Mouse (Mus musculus) G1E-ER4 (cell line): ENCODE data around the gene Gm21977. TPM values are rescaled to one million over a fixed set of nuclear protein-coding genes. Genes with fewer than 3 reads are reported as not detected.
"Not testable (repeated sequence)": the region's sequence is repeated elsewhere in the genome, so short reads cannot be mapped to it uniquely, and the experiment has no call there.

Experiments
- GATA1 ChIP-seq: IDR thresholded peaks from one replicate; pipeline ENCODE4 v1.8.0; 2012; ENCODE audit warnings: low read length, inconsistent platforms
- polyA plus RNA-seq: library from polyadenylated mRNA; stranded (reverse); fragments of >175 nt; gene quantifications from 2 replicates; pipeline ENCODE4 v1.2.3, GENCODE M21; 2012

Gm21977 gene
- not detected in 2 replicates for polyA plus RNA-seq

GRCm38 (mm10) chr14:42853377-42853776 lies at the start of gene Gm21977:
Gene Gm21977 (minus strand): TSS chr14:42853477.
- TF ChIP-seq GATA1 = not testable (repeated sequence)

Other genes starting within 250 kb of the Gm21977 start
- not detected in 2 replicates for gene Gm3633, start 211.6 kb downstream of the Gm21977 start, polyA plus RNA-seq
- not detected in 2 replicates for gene Gm10378, start 197.5 kb downstream of the Gm21977 start, polyA plus RNA-seq
- not detected in 2 replicates for gene Gm3015, start 84.7 kb downstream of the Gm21977 start, polyA plus RNA-seq
- not detected in 2 replicates for gene Gm10377, start 55.5 kb downstream of the Gm21977 start, polyA plus RNA-seq
- gene Gm8082, start 140.1 kb upstream of the Gm21977 start, polyA plus RNA-seq = not detected in 2 replicates
- gene Gm10376, start 162.2 kb upstream of the Gm21977 start, polyA plus RNA-seq = not detected in 2 replicates
- not detected in 2 replicates for gene Gm8094, start 223.2 kb upstream of the Gm21977 start, polyA plus RNA-seq
- gene Gm8104, start 247.1 kb upstream of the Gm21977 start, polyA plus RNA-seq = not detected in 2 replicates